Mouse (Mus musculus) spleen, postnatal 36 days (tissue): ENCODE data around the gene Prorsd1.
A peak's percentile ranks its signal among the peaks of the same experiment; 100 is the strongest.
"Not testable (repeated sequence)": the region's sequence is repeated elsewhere in the genome, so short reads cannot be mapped to it uniquely, and the experiment has no call there.

Experiments
- DNase-seq, 2 experiments: peaks; one replicate each; pipeline ENCODE4 v3.0.0; 2022; ENCODE audit warnings: low spot score in 2 of 2, mixed read lengths in 1 of 2

Gene Prorsd1

DNA sequence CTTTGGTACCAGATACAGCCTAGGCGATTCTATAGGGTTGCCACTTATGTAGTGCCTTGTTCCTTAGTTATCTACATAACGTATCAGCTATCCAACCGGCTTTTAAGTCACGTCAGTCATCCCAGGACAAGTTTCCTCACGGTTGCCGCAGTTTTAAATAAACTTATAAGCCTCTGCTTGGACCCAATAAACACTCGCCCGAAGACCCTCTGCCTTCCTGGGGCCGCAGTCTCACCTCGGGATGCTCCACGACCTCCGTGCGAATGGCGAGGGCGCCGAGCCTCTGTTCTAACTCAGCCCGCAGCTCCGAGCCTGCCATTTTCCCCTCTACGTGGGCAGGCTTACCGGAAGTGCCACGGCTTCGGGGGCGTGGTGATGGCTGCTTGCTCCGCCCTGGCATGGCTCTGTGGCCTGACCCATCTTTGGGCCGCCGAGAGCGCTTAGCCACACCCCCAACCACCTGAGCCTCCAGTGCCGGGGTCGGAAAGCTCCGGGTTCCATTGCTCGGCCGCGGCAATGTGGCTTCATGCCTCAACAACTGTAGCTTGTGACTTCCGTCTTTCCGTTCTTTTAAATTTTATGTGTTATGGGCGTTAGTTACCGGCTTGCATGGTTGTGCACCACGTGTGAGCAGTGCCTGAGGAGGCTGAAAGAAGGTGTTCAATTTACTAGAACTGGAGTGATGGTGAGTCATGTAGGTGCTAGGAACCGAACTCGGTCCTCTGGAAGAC is at the start of gene Prorsd1:
TSS of gene Prorsd1 (minus strand) at position 352 of the 731 bp plus-strand sequence.
- peak; percentile 95 to 96 for DNase-seq

DNA sequence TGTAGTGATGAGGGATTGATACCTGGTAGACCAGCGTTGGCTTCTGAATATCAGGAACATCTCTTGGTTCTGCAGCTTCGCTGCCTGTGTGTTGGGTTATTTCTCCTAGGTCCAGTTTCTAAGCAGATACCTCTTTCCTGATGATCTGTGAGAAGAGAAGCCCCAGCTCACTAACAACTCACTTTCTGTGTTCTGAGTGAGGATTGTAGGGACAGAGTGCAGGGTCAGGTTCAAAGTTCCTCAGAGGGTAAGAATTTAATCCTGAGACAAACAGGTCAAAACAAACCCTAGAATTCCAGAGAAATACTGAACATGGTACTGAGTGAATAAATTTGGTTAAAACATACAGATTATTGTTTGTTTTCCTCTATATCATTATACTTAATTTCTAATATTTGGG is 48.6 kb upstream of the Prorsd1 start:
- no peak for DNase-seq

DNA sequence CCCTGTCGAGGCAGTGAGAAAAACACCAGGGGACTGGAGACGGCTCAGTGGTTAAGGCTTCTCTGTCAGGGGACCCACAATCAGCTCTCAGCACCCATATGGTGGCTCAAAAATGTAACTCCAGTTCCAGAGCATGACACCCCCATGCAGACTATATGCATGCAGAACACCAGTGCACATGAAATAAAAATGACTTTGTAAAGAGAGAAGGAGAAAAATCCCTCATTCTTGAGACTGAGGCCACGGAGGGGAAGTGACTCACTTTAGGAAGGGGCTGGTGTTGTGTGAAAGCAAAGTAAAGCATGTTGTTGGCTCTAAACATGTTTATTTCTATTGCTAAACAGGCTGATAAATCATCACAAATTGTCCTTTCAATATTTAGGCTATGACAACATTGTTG is 46.2 kb upstream of the Prorsd1 start:
- no peak for DNase-seq

DNA sequence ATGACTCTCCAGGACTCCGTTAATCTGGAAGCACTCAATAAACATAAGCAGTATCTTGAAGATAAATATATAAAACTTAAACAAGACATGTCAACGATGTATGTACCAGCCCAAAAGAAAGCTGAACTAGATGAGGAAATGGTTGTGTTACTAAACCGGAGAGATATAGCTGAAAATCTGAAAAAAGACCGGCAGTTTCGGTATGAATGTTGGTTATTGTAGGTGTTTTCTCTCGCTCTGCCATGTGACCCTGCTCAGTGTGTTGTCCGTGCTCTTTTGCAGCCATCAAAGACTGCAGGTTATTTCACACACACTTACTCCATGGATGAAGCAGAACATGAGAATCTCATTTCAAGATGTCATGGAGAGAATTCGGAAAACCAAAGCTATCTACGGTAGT is 45.6 kb upstream of the Prorsd1 start:
- DNase-seq: no peak

DNA sequence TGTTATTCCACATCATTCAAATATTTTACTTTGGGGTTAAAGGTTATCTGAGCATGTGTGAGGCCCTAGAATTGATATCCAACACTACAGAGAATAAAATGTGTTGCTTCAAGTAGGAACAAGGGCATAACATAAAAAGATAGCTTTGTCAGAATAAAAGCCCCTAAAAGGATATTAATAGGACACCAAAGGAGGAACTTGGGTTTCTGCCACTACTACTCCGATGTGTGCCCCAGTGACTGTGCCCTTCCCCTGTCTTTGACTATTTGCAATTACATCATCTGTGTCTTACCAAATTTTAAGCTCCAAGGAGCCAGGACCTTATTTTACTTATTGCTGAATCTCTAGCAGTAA is 34.6 kb upstream of the Prorsd1 start:
- peak; percentile 47 to 57 for DNase-seq

DNA sequence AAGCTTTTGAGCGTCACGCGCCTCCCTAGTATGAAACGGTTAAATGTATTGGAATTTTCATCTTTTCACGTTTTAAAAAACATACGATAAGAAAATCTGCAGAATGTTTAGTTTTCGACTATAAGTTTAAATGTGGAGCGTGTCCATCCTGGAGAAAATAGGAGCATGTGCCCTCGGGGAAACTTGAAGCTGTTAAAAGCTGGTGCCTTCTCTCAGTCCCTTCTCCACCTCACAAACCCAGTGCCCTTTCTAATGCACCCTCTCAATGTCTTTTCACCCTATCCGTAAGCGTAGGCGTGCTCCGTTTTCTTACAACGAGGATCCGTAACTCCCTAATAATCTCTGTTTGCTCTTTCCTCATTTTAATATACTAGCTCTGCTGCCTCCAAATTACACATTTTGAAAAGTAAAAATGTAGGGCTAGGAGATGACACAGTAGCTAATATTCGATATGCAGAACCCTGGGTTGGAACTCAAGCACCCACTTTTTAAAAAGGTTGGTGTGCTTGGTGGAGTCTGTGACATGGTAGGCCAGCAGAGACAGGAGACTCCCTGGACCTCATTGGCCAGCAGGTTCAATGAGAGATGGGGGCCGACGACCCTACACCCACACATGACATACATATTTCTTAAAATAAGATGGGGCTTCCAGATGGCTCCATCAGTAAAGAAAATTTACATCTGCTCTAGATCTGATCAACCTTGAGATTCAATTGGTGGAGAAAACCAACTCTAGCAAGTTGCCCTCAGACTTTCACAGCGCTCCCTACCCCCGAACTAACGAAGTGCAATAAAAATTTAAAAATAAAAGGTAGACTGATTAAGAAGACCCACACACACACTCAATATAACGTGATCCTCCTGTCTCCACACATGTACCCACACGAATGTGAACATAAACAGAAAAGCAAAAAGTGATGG is 33.9 kb upstream of the Prorsd1 start:
- DNase-seq: peak in 1 of 2 experiments; percentile 8

DNA sequence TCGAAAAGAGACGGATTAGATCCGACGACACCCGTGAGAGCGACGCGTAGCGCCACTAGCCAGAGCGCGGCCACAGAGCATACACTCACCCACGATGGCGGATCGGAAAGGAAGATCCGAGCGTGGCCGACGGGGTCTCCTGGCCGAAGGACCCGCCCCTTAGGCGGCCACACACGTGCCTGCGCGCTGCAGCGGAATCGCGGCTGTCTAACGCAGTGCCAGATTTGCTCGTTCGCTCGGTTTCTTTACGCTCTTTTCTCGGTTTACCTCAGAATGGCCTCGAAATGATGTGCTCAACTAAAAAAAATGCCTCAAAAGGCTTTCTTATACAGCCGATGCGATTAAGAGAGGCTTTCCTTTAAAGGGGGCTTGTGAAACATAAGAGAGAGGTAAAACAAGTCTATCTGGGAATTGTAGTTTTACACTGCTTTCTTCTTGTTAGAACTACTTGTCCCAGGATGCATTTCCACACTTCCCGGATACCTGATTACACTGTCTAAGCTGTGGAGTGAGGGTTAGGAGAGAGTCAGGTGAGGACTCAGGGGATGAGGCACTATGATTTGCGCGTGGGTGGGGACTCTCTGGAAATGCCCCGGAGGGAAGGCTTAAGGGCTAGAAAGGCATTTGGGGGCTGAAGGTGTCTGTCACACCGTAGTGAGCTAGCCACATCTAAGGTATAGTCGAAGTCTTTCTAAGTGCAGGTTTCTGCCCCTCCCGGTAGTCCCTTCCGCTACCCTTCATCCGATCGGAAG is 33.1 kb upstream of the Prorsd1 start, which contains the start of the genes Clhc1 and Rps27a:
TSS of gene Clhc1 (plus strand) at position 199 of the 752 bp plus-strand sequence.
TSS of gene Rps27a (minus strand) at position 358 of the 752 bp plus-strand sequence.
- peak; percentile 89 to 92 for DNase-seq

DNA sequence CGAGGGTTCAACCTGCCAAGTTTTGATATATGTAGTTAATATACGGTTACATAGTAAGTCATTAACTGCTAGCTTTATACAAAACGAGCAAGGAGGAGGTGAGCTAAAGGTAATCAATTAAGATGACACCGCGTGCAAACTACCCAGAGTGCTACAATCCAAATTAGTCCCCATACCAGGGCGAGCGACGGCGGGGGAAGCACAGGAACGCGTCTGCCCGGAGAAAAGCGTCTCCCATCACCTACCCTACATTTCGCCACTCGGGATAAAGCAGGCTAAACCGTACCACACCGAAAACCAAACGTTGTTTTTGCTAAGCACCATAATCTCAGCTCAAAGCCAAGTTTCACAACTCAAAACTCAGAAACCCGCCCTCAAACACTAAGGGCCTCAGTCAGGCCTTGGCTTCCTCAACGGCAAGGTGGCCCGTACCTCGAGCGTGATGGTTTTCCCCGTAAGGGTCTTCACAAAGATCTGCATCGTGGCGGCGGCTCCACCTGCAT is 32.5 kb upstream of the Prorsd1 start:
- DNase-seq: no peak

DNA sequence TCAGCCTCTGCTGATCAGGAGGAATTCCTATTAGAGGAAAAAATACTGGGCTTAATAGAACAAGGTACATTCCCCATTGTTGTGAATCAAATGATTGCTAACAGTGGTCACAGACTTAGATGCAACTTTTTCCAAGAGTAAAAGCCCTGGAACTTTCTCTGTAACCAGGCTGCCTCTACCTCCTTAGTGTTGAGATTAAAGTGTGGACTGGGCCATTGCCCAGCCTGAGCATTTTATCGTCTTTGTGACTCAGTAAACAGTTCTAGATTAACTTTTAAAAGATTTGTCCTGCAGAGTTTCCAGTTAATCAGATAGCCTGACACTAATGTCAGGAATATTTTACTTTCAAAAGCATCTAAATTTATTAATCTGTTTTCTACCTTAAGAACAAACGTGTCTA is 31.9 kb upstream of the Prorsd1 start:
- no peak for DNase-seq

DNA sequence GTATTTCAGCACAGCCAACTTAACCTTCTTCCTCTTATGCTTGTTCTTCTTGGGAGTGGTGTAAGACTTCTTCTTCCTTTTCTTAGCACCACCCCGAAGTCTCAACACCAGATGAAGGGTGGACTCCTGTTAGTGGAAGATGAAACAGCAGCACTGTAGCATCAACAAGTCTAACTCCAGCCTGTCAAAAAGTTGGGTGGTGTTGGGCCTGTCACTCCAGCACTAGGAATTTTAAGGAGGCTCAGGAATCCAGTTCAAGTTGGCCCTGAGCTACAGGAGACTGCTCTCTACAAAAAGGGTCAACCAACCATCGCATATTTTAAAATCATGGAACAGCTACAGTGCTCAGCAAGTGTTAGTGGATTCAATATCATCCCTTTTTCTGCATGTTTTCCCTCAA is 31.5 kb upstream of the Prorsd1 start:
- DNase-seq: not testable (repeated sequence)

DNA sequence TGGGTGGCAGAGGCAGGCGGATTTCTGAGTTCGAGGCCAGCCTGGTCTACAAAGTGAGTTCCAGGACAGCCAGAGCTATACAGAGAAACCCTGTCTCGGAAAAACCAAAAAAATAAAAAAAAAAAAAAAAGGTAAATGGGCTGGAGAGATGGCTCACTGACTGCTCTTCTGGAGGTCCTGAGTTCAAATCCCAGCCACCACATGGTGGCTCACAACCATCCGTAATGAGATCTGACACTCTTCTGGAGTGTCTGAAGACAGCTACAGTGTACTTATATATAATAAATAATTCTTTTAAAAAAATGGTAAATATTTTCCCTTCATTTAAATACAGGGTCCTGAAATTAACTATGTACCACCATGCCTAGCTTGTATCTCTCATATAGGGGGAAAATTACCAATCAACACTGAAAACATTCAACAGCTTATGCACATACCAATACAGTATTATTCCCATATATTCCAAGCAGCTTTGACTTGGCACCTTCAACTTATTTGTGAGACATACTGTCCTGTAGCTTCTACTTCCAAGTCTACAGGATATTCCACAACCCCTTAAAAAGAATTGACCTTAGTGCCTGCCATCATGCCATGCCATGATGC is 30.4 kb upstream of the Prorsd1 start:
- not testable (repeated sequence) for DNase-seq

DNA sequence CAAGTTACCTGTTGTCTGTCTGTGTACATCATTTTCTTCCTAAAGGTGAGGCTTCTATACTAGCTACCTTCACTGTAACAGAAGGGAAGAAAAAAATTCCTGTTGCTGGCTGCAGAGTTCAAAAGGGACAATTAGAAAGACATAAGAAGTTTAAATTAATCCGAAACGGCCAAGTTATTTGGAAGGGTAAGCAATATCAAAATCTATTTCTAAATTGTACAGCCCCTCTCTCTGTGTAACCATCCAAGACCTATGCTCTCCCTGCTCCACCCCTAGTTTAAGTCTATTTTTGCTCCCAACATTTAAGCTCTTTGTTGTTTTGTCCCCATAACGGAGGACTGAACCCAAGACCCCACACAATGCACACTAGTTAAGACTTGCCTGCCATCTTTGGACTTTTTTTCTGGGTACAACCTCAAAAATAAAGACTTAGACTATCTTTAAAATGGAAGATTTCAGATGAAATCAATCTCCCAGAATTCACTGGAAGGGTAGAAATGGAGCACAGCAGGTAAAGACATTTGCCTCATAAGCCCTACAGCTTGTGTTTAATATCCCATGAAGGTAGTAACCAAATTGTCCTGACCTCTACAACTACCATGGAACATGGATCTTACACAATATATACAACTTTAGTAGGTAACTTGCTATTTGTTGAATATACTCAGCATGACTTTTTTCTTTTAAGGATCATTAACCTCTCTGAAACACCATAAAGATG is 29.6 kb upstream of the Prorsd1 start:
- DNase-seq: no peak

DNA sequence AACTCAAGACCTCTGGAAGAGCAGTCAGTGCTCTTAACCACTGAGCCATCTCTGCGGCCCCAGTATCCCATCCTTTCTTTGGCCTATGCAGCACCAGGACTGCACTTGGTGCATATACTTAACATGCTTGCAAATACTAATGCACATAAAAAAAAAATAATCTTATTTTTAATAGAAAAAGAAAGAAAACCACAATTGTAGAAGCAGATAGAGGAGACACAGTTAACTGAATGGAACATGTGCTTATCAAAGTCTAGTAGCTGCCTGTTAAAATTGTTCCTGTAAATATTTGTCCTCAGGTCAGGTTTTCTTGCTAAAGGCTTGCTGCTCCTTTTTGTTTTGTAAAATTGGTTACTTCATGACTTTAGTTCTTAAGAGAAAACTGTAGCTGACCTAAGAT is 23.4 kb upstream of the Prorsd1 start:
- no peak for DNase-seq

DNA sequence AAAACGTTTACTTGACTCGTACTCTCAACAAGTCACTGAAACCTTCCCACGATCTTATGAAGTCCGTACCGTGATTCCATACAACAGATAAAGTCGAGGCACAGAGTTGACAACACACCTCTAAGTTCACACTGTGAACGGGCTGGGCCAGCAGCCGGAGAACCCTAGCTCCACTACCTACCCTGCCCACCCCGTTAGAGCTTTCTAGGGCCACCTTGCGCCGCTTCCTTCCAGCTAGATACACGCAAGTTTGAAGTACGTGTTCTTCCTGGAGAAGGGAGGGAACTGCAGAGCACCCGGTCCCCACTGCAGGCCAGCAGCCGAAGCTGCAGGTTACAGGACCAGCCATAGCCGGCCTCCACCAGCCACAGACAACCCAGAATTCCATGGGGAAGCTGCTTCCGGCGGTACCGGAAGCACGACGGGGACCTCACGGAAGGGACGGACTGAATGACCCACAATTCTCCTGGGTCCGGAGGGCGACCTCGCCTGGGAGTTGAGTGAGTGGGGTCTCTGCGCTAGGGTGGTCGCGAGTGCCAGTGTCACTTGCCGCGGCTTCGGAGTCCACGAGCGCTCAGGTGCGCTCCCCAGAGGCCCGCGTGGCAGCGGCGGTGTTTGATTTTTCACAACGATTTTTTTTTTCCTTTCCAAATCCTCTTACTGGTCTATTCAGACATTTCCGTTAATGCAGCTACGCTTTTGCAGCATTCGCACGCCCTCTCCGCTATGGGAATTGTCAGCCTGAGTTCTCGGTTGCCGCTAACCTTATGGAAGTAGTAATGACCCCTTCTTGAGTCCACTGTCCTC is 11.4 kb upstream of the Prorsd1 start, which contains the start of gene Mtif2:
TSS of gene Mtif2 (plus strand) at position 421 of the 807 bp plus-strand sequence.
- peak; percentile 61 to 67 for DNase-seq

DNA sequence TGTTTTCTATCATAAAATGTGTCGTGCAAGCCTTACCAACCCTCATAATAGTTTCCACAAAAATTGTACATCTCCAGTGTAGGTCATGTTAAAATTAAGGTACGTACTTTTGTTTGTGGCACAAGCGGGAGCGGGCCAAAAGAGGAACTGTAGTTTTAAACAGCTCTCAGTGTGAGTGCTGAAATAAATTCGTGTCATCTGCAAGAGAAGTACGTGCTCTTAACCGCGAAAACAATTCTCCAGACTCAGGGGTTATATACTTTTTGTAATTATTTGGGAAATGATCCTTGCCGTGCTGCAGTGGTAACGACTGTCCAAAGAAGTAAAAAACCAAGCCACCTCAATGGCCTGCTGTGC is 530 bp downstream of the Prorsd1 start:
- DNase-seq: peak in 1 of 2 experiments; percentile 18

DNA sequence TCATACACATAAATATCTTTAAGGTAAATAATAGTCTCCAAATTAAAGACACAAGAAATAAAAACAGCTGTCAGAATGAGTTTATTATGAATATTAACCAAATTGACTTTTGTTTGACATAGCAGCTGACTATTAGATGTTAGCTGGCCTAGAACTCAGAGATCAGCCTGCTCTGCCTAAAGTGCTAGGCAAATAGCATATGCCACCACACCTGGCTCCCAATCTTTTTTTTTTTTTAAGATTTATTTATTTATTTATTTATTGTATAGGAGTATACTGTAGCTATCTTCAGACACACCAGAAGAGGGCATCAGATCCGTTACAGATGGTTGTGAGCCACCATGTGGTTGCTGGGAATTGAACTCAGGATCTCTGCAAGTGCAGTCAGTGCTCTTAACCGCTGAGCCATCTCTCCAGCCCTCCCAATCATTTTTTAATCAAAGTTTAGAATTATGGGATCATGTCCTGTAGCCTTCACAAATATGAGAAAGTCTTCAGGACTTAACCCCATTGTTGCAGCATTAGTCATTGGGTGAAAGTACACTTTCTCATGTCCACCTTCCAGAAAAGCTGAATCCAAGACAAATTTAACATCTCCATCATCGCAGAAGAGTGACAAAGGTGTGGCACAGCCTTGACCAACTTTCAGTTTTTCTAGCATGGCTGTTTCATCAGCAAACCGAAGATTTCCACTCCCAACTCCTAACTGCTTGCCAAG is 1.9 kb downstream of the Prorsd1 start:
- no peak for DNase-seq

DNA sequence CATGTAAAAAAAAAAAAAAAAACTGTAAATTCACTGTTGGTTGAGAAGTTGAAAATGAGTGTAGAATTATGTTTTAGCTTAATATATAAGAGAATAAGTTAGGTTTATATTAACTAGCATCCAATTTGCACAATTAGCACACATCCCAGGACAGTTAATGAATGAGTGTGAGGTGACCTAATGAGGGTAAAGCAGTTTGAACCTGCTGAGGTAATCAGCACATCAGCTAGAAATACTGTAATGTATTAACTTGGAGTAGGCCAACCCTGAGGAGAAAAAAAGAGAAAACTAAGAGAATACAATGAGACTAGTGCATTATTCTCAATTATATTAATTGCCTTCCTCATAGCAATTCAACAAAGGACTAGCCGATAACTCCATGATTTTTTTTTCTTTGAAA is 5.4 kb downstream of the Prorsd1 start:
- no peak for DNase-seq

DNA sequence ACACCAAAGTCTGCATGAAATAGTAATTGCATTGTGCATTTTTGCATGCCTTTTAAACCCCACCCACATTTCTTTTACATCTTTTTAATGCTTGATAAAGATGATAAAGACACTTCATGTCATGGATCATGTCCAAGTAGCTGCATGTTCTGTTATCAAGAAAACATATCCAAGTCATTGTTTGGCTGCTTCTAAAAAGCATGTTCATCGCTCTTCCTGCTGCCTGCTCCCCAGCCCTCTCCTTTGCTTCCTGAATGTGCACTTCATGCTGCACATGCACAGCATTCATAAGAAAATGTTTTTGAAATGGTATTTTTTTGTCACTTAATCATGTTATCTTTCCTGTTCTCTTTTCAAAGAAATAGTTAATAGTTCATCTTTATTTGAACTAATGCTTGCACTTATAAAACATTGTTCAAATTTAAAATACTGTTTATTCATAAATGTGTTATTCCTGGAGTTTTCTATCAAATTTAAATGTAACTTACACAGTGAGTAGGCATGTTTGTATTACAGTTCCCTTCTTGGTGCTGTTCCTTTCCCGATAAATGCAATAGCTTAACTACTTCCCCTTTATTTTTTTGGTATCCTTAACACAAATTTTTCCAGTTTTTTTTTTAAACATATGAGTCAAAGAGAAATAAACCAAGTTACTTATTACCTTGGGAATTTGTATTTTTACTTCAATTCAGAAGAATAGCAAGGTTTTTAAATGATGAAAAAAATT is 9.8 kb downstream of the Prorsd1 start:
- DNase-seq: no peak
